Mouse (Mus musculus) heart, embryonic 13.5 days (tissue): ENCODE data around the gene Atp1b1. TPM values are rescaled to one million over a fixed set of nuclear protein-coding genes. Genes with fewer than 3 reads are reported as not detected.

Experiments
- ATAC-seq: fragments of 200-750 bp; cut with Nextera tagmentation; 2 replicates; pipeline ENCODE4 v1.8.0; 2017; ENCODE audit warnings: moderate TSS enrichment; ENCODE audit not compliant: insufficient number of reproducible peaks, low FRiP score, low TSS enrichment; ENCODE audit errors: extremely low read depth
- H3K27ac ChIP-seq: fragments of 300-500 bp; sonication (generic); replicated peaks from 2 replicates; pipeline ENCODE4 v1.5.1; 2015; ENCODE audit warnings: moderate library complexity, mild to moderate bottlenecking, inconsistent platforms
- H3K27me3 ChIP-seq: fragments of 300-500 bp; sonication (generic); replicated peaks from 2 replicates; pipeline ENCODE4 v1.6.1; 2015; ENCODE audit warnings: mild to moderate bottlenecking, inconsistent platforms
- H3K36me3 ChIP-seq: fragments of 300-500 bp; sonication (generic); 2 replicates; pipeline ENCODE4 v1.6.1; 2015; ENCODE audit warnings: mild to moderate bottlenecking, inconsistent platforms
- H3K4me1 ChIP-seq: fragments of 300-500 bp; sonication (generic); 2 replicates; pipeline ENCODE4 v1.6.1; 2015; ENCODE audit warnings: inconsistent platforms
- H3K4me2 ChIP-seq: fragments of 300-500 bp; sonication (generic); 2 replicates; pipeline ENCODE4 v1.6.1; 2015; ENCODE audit warnings: inconsistent platforms, mild to moderate bottlenecking, moderate library complexity
- H3K4me3 ChIP-seq: fragments of 300-500 bp; sonication (generic); 2 replicates; pipeline ENCODE4 v1.5.1; 2015; ENCODE audit warnings: moderate library complexity, mild to moderate bottlenecking, inconsistent platforms
- H3K9ac ChIP-seq: fragments of 300-500 bp; sonication (generic); 2 replicates; pipeline ENCODE4 v1.6.1; 2015; ENCODE audit warnings: inconsistent platforms, mild to moderate bottlenecking, moderate library complexity
- H3K9me3 ChIP-seq: fragments of 300-500 bp; sonication (generic); 2 replicates; pipeline ENCODE4 v1.6.1; 2016; ENCODE audit warnings: inconsistent platforms
- WGBS: fragments of 180-500 bp; shearing (Covaris S2); methylation state at CpG from one replicate; pipeline ENCODE4 v1.1.7; 2015; ENCODE audit warnings: mixed read lengths; 5-methylcytosine and 5-hydroxymethylcytosine counted together
- polyA plus RNA-seq: library from polyadenylated mRNA; unstranded; fragments of >200 nt; fragmentation: Nextera tagmentation; extraction: Ambion mirVana; gene quantifications from 2 replicates; pipeline ENCODE4 v1.2.1, GENCODE M21; 2015

Atp1b1 gene
- polyA plus RNA-seq, 1 experiment from 2014 or later = 293 TPM

DNA sequence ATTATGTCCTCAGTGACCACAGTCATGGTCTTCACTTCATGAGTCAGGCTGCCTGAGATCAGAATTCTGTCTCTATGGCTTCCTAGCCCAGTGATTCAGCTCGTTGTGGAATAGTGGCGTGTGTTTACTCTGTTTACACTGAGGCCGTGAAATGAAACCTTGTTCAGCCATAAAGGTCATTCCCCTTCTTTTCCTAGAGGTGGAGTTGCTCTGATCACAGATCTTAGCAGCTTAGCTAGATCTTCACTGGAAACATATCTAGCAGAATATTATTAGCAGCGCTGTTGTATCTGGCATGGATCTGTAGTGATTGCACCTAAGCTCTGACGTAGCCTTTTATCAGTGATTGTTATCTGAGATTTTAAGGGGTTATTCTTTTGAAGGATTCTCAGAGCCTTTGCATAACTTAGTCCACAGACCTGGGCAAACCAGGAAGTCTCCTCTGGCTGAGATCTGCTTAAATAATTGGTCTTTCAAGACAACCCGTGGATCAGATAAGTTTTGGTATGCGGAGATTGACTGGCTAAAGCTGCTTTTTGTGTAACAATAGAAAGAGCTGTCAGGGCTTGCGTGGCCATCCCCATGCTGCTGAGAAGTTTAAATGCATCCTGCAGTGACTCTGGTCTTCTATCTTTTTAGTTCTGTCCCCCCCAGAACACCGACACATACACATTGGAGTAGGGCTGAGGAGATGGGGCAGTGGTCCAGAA, 23.6 kb upstream of the Atp1b1 start:
- Histone ChIP-seq H3K4me2 (no peak overlapping the region), H3K9ac (no peak overlapping the region), H3K4me3 (no peak overlapping the region), H3K4me1 (peaks cover 6% of the 10 kb centered on the region; the same call in 1 of the 2 replicates), H3K9me3 (no peaks in the 10 kb centered on the region), H3K27me3 (no peaks in the 10 kb centered on the region), H3K36me3 (no peaks in the 10 kb centered on the region), H3K27ac (no peak overlapping the region)
- ATAC-seq = no peak
- 48% methylated on average over 9 of the region's 9 CpGs for WGBS

DNA sequence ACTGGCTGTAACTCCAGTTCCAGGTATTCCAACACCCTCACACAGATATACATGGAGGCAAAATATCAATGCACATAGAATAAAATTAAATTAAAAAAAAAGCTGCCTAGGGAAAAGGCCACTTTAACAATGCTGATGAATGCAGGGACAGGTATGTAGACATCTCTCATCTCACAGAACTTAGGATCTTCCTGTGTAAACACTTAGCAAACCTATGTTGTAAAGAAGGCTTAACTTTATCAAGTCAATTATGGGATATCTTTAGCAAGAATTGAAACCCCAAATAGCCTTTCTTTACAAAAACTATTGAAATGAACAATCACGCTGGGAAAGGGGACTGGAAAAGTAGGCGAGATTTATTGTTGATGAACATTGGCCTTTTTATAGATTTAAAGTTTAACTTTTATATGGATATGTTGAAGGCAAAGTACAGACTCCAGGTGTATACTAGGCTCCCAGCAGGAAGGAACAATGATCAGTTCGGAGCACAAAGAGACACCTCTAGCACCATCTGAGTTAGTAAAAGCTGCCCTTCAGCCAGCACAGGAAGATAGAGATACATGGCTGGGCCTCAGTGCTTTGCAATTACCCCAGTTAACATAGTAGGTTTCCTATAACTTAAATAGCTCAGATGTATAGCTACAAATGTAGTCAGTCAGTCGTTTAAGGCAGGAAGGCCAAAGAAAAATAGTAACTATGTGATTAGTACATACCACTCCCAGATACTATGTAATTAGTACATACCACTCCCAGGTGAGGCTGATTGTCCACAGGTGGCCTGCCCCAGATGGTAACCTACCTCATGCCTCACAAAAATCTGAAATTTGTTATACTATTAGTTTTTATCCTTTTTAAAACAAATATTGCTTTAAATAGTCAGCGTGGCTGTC, 22.8 kb upstream of the Atp1b1 start:
- Histone ChIP-seq H3K4me1 (peaks cover 8% of the 10 kb centered on the region), H3K4me2 (no peak overlapping the region), H3K36me3 (no peaks in the 10 kb centered on the region), H3K27me3 (no peaks in the 10 kb centered on the region), H3K9ac (no peak overlapping the region), H3K4me3 (no peak overlapping the region), H3K9me3 (no peaks in the 10 kb centered on the region), H3K27ac (no peak overlapping the region)
- ATAC-seq = no peak
- 80% methylated on average over 5 of the region's 5 CpGs for WGBS

DNA sequence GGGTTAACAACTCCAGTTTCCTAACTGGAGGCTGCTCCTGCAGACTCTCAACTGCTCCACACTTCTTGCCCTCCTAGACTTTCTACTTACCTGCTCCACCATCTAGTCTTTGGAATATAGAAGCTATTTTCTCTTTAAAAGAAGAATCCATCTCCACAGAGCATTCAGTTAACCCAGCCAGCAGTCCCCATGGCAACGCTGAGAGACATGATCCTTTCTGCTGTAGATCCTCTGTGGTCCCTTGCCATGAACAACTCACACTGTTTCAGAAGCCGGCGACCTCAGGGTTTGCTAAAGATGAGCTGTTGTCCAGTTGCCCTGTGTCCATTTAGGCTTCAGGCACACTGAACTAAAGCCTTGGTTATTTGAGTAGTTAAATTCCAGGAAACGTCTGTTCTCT, 17.7 kb upstream of the Atp1b1 start:
- H3K4me2 ChIP-seq = no peak overlapping the region
- no peak for ATAC-seq

DNA sequence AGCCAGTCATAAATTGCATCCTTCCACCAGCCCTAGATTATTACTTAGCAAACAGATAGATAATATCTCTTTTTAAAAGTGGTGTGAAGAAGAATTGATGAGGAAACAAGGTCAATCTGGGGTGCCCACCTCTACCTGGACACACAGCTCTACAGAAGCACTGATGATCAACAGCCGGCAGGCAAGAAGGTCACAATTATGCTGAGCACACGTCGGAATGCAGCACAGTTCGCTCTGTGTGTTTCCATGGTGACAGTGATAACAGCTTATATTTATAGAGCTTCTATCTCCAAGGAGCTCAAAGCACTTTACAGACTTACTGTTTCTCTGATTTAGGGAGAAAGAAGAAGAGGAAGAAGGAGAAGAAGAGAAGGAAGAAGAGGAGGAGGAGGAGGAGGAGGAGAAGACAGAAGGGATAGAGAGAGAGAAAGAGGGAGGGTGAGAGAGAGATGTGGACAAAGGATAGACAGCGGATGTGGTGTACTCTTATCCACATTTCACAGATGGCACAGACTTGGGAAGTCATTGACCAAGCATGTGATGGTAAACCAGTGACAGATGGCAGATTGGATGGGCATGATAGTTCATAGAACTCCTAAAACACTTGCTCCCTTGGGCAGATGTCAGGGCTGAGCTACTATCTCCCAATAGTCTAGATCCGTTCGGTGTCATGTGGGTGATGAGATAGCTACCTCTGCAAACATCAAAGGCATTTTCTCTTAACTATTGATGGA, 16.8 kb upstream of the Atp1b1 start:
- H3K9me3 ChIP-seq = no peaks in the 10 kb centered on the region
- no peak for ATAC-seq
- H3K36me3 ChIP-seq = no peaks in the 10 kb centered on the region
- 21% methylated on average over 7 of the region's 7 CpGs for WGBS
- H3K9ac ChIP-seq = 0 out of 2 replicates have a peak overlapping the region, but pooled peaks have one; percentile 24
- no peaks in the 10 kb centered on the region for H3K27me3 ChIP-seq
- peak overlapping the region; percentile 82 for H3K27ac ChIP-seq
- peaks cover 29% of the 10 kb centered on the region for H3K4me1 ChIP-seq
- H3K4me2 ChIP-seq = peak overlapping the region; percentile 51
- no peak overlapping the region for H3K4me3 ChIP-seq

More for the DNA sequence above, 17.7 kb upstream of the Atp1b1 start:
- no peak overlapping the region for H3K9ac ChIP-seq
- peak overlapping the region; percentile 82 for H3K27ac ChIP-seq
- 80% methylated on average over 4 of the region's 4 CpGs for WGBS
- no peaks in the 10 kb centered on the region for H3K9me3 ChIP-seq
- no peaks in the 10 kb centered on the region for H3K27me3 ChIP-seq
- H3K4me1 ChIP-seq = peaks cover 29% of the 10 kb centered on the region
- no peaks in the 10 kb centered on the region for H3K36me3 ChIP-seq
- H3K4me3 ChIP-seq = no peak overlapping the region

DNA sequence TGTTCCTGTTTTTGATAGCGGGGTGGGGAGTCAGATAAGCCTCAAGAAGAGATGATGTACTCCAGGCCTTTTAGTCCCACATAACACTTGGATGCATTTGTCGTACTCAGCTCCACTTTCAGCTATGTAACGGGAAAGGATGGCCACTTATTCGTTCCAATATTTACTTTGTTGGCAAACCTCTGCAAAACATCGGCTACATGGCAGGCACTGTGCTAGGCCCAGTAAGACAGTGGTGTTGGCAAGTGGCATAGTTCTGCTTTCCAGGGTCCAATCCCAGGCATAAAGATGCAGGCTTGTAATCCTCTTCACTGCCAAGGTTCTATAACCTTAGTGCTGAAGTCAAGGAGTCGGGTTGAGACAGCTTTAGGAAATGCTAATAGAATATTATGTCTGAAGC, 16.2 kb upstream of the Atp1b1 start:
- WGBS = 40% methylated on average over 6 of the region's 6 CpGs
- H3K4me1 ChIP-seq = peaks cover 29% of the 10 kb centered on the region
- no peaks in the 10 kb centered on the region for H3K27me3 ChIP-seq
- peak overlapping the region; percentile 51 for H3K4me2 ChIP-seq
- H3K9ac ChIP-seq = 0 out of 2 replicates have a peak overlapping the region, but pooled peaks have one; percentile 24
- H3K4me3 ChIP-seq = no peak overlapping the region
- no peak for ATAC-seq
- H3K27ac ChIP-seq = peak overlapping the region; percentile 82
- H3K9me3 ChIP-seq = no peaks in the 10 kb centered on the region
- no peaks in the 10 kb centered on the region for H3K36me3 ChIP-seq

DNA sequence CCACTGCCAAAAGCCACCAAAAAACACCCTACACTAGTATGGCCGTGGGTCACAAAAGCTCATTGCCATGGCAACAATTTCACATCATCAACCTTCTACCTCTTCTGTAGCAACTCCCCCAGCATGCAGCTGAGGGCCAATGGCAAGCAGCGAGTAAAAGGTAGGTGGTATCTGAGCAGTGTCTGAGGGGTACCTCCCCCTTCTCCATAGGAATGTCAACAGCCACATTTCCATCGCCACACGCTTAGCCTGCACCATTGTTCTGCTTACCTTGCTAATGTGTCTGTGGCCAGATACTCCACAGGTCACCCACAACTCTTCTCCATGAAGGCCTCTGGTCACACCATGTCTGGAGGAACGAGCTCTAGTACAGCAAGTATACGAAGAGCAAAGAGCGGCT, 15.2 kb upstream of the Atp1b1 start:
- H3K4me1 ChIP-seq = peaks cover 29% of the 10 kb centered on the region
- H3K27me3 ChIP-seq = no peaks in the 10 kb centered on the region
- H3K9me3 ChIP-seq = no peaks in the 10 kb centered on the region
- no peak overlapping the region for H3K4me2 ChIP-seq
- H3K36me3 ChIP-seq = no peaks in the 10 kb centered on the region
- no peak overlapping the region for H3K4me3 ChIP-seq
- ATAC-seq = no peak
- H3K27ac ChIP-seq = peak overlapping the region; percentile 82
- WGBS = 87% methylated on average over 7 of the region's 7 CpGs
- H3K9ac ChIP-seq = no peak overlapping the region

DNA sequence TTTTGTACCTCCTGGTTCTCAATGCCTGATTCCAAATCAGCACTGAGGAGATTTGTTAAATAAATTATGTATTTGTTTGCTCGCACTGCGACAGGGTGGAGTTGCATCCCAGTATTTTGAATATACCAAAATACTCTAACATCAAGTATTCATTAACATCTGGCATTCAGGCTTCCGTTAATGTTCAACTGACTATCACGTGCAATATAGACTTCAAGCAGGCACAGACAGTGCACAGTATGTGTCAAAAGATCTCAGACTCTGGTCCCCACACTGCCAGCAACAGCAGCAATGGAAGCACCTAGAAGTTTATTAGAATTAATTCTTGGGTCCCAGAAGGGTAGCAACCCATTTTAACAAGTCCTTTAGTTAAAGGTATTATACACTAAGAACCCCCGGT, 13.5 kb upstream of the Atp1b1 start:
- Histone ChIP-seq H3K4me3 (no peak overlapping the region), H3K9ac (no peak overlapping the region), H3K27me3 (no peaks in the 10 kb centered on the region), H3K4me1 (peaks cover 29% of the 10 kb centered on the region), H3K4me2 (no peak overlapping the region), H3K27ac (no peak overlapping the region), H3K36me3 (no peaks in the 10 kb centered on the region), H3K9me3 (no peaks in the 10 kb centered on the region)
- 91% methylated on average over 5 of the region's 5 CpGs for WGBS
- no peak for ATAC-seq

DNA sequence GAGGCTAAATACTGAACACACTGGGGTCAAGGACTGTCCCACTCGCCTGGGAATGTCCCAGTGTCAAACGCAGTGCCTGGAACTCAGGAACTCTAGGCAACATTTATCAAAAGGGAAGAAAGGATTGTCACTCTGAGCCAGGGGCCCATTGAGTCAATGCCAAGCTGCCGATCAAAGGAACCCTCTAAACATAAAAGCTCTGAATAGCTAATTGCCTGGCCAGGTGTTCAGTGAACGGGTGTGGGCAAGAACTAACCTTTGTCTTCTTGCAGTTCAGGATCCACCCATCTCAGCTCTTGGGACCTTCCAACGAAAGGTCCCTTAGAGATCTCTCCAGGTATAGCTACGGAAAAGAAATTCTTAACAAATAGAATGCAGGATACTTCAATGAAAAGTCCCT, 12.8 kb upstream of the Atp1b1 start:
- H3K9me3 ChIP-seq = no peaks in the 10 kb centered on the region
- H3K27me3 ChIP-seq = no peaks in the 10 kb centered on the region
- no peak for ATAC-seq
- peaks cover 27% of the 10 kb centered on the region for H3K4me1 ChIP-seq
- 72% methylated on average over 6 of the region's 6 CpGs for WGBS
- H3K4me2 ChIP-seq = no peak overlapping the region
- no peak overlapping the region for H3K27ac ChIP-seq
- no peak overlapping the region for H3K9ac ChIP-seq
- H3K36me3 ChIP-seq = no peaks in the 10 kb centered on the region
- H3K4me3 ChIP-seq = no peak overlapping the region

DNA sequence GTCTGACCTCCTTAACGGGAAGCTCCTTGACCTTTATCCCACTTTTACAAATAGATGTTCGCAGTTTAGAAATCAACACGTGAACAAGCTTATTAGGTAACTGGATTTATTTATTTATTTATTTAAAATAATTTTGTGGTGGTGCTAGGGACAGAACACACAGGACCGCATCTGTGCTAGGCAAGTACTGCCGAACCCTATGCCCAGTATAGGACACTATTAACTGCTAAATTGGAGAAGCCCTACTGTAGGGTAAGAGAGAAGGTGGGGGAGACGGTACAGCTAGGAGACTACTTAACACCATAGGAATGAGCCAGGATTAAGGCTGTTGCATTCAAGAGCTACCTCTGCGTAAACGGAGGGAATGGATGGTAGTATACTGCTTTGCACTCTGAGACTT, 10.2 kb upstream of the Atp1b1 start:
- 74% methylated on average over 8 of the region's 8 CpGs for WGBS
- Histone ChIP-seq H3K9me3 (no peaks in the 10 kb centered on the region), H3K27me3 (no peaks in the 10 kb centered on the region), H3K9ac (no peak overlapping the region), H3K36me3 (no peaks in the 10 kb centered on the region), H3K4me2 (no peak overlapping the region), H3K4me1 (peaks cover under 1% of the 10 kb centered on the region; the same call in 1 of the 2 replicates), H3K4me3 (no peak overlapping the region), H3K27ac (no peak overlapping the region)
- no peak for ATAC-seq

DNA sequence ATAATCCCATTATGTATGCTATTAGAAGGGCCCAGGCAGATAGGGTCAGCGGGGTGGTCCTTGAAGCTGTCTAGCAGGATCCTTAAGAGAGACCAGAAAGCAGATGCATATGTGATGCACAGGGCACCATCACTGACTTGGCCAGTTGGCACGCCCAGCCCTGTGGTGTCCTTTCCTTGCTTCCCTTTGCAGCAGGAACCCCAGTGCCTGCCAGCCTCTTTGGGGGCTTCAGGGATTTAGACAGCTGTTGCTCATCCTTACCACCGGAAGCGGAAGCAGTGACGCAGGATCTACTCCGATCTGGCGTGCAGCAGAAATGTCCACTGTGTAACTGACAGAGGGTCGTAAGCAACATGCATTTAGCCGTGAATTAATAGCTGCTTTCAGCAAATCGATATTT, 9.3 kb upstream of the Atp1b1 start:
- WGBS = 89% methylated on average over 10 of the region's 10 CpGs
- H3K27me3 ChIP-seq = no peaks in the 10 kb centered on the region
- no peaks in the 10 kb centered on the region for H3K9me3 ChIP-seq
- no peaks in the 10 kb centered on the region for H3K36me3 ChIP-seq
- no peak overlapping the region for H3K4me3 ChIP-seq
- peaks cover 4% of the 10 kb centered on the region for H3K4me1 ChIP-seq
- no peak overlapping the region for H3K4me2 ChIP-seq
- no peak overlapping the region for H3K27ac ChIP-seq
- no peak for ATAC-seq
- no peak overlapping the region for H3K9ac ChIP-seq

DNA sequence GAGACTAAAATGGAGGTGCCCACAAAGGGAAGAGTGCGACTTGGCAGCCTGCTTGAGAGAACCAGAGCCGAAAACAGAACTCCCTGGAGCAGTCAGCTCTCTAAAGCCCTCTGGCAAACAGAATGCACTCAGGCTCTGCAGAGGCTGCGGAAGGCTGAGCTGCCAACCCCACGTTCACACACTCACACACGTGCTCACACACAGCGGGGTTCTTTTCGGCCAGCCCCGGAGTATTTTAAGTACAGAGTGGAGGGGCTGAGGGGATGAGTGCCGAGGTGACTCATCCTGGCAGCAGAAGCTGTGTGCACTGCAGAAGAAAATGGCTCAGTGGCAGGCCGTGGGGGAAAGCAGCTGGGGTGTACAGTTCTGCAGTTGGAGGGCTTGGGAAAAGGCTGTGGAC, 3.6 kb upstream of the Atp1b1 start:
- peaks cover 43% of the 10 kb centered on the region for H3K4me1 ChIP-seq
- peak overlapping the region; percentile 30 for H3K4me3 ChIP-seq
- H3K36me3 ChIP-seq = no peaks in the 10 kb centered on the region
- 26% methylated on average over 10 of the region's 10 CpGs for WGBS
- H3K9me3 ChIP-seq = no peaks in the 10 kb centered on the region
- peak overlapping the region; percentile 90 for H3K27ac ChIP-seq
- peak; percentile 37; the same call in 1 of the 2 replicates for ATAC-seq
- H3K27me3 ChIP-seq = peaks cover 26% of the 10 kb centered on the region
- H3K4me2 ChIP-seq = peak overlapping the region; percentile 75
- peak overlapping the region; percentile 71 for H3K9ac ChIP-seq
